In genomic region chr10:42862102-42862740, GRCm38 (mm10) we compare ENCODE assay signal across 8 mouse cellular contexts. TPM values are rescaled to one million over a fixed set of nuclear protein-coding genes. Genes with fewer than 3 reads are reported as not detected.
DNase-seq lines count a peak whose midpoint lies in the region; ATAC-seq and TF ChIP-seq lines count a peak whose summit lies in the region.

No protein-coding gene starts in this region.

- H3K9me3 ChIP-seq in midbrain, embryonic 14.5 days (ENCODE audit: control insufficient read depth, low read length): no peaks in the 10 kb centered on the region
- H3K9me3 ChIP-seq in midbrain, embryonic 10.5 days (replicated peaks): no peaks in the 10 kb centered on the region
- H3K9me3 ChIP-seq in embryonic facial prominence, embryonic 15.5 days (replicated peaks): no peaks in the 10 kb centered on the region
- no peaks in the 10 kb centered on the region for H3K9me3 ChIP-seq in kidney, postnatal 0 days (replicated peaks; ENCODE audit: low read length)

- 0 out of 2 replicates have a peak overlapping the region, but pooled peaks have one; percentile 10 for H3K4me3 ChIP-seq in midbrain, embryonic 14.5 days (replicated peaks; ENCODE audit: low read depth, low read length)
- H3K4me3 ChIP-seq in midbrain, embryonic 10.5 days: no peak overlapping the region
- H3K4me3 ChIP-seq in embryonic facial prominence, embryonic 15.5 days (replicated peaks): peak overlapping the region; percentile 27
- H3K4me3 ChIP-seq in kidney, postnatal 0 days (replicated peaks; ENCODE audit: low read depth, low read length): peak overlapping the region; percentile 30
- H3K4me3 ChIP-seq in macrophage (ENCODE audit: inconsistent target): peak overlapping the region; percentile 21

- H3K79me2 ChIP-seq in macrophage (ENCODE audit: inconsistent target): no peaks in the 10 kb centered on the region

- ATAC-seq in midbrain, embryonic 14.5 days (ENCODE audit: low FRiP score, low TSS enrichment): no peak
- no peak for ATAC-seq in embryonic facial prominence, embryonic 15.5 days (ENCODE audit: insufficient number of reproducible peaks, low FRiP score, low TSS enrichment, low read depth)
- ATAC-seq in kidney, postnatal 0 days (replicated peaks; ENCODE audit: low FRiP score, low read depth): no peak

- H3K9ac ChIP-seq in midbrain, embryonic 14.5 days (replicated peaks; ENCODE audit: low read length): no peak overlapping the region
- H3K9ac ChIP-seq in embryonic facial prominence, embryonic 15.5 days: no peak overlapping the region
- peak overlapping the region; percentile 37; the same call in 1 of the 2 replicates for H3K9ac ChIP-seq in kidney, postnatal 0 days (ENCODE audit: low read depth, low read length)

- peak; percentile 29 for DNase-seq in midbrain, embryonic 14.5 days
- no peak for DNase-seq in midbrain, embryonic 10.5 days (ENCODE audit: low spot score)
- peak; percentile 75 for DNase-seq in kidney, postnatal 0 days (ENCODE audit: low spot score)
- peak; percentile 50 for DNase-seq in testis, postnatal 10 days (ENCODE audit: low spot score)
- DNase-seq in cerebellum, adult 11-12 months: no peak
- DNase-seq in urinary bladder, postnatal 4 days (ENCODE audit: low spot score in 2 of 2): no peak

- peaks cover 49% of the 10 kb centered on the region for H3K4me1 ChIP-seq in midbrain, embryonic 14.5 days (ENCODE audit: control insufficient read depth, insufficient read depth, low read length)
- peaks cover 35% of the 10 kb centered on the region for H3K4me1 ChIP-seq in midbrain, embryonic 10.5 days
- H3K4me1 ChIP-seq in embryonic facial prominence, embryonic 15.5 days: peaks cover 34% of the 10 kb centered on the region
- H3K4me1 ChIP-seq in kidney, postnatal 0 days (replicated peaks; ENCODE audit: insufficient read depth, low read length): peaks cover 5% of the 10 kb centered on the region

- H3K27me3 ChIP-seq in midbrain, embryonic 14.5 days (ENCODE audit: control insufficient read depth, insufficient read depth, low read length): no peaks in the 10 kb centered on the region
- peaks cover 17% of the 10 kb centered on the region; the same call in 1 of the 2 replicates for H3K27me3 ChIP-seq in midbrain, embryonic 10.5 days (ENCODE audit: low read depth, poor library complexity, severe bottlenecking)
- no peaks in the 10 kb centered on the region for H3K27me3 ChIP-seq in embryonic facial prominence, embryonic 15.5 days
- no peaks in the 10 kb centered on the region for H3K27me3 ChIP-seq in kidney, postnatal 0 days (ENCODE audit: insufficient read depth, low read length)

- H3K4me2 ChIP-seq in midbrain, embryonic 14.5 days (ENCODE audit: low read length): peak overlapping the region; percentile 56
- H3K4me2 ChIP-seq in embryonic facial prominence, embryonic 15.5 days (replicated peaks): peak overlapping the region; percentile 27
- peak overlapping the region; percentile 64 for H3K4me2 ChIP-seq in kidney, postnatal 0 days (ENCODE audit: low read length)

- no peak for TF ChIP-seq CTCF in kidney, postnatal 0 days (IDR thresholded peaks at IDR 0.05; ENCODE audit: low read depth)

- H3K36me3 ChIP-seq in midbrain, embryonic 14.5 days (ENCODE audit: control insufficient read depth, insufficient read depth, low read length): no peaks in the 10 kb centered on the region
- H3K36me3 ChIP-seq in midbrain, embryonic 10.5 days: no peaks in the 10 kb centered on the region
- no peaks in the 10 kb centered on the region for H3K36me3 ChIP-seq in embryonic facial prominence, embryonic 15.5 days
- H3K36me3 ChIP-seq in kidney, postnatal 0 days (ENCODE audit: insufficient read depth, low read length): no peaks in the 10 kb centered on the region
- no peaks in the 10 kb centered on the region for H3K36me3 ChIP-seq in macrophage (ENCODE audit: inconsistent target)

- WGBS in midbrain, embryonic 14.5 days: 68% methylated on average over 13 of the region's 13 CpGs
- 83% methylated on average over 13 of the region's 13 CpGs for WGBS in midbrain, embryonic 10.5 days
- WGBS in embryonic facial prominence, embryonic 15.5 days: 40% methylated on average over 13 of the region's 13 CpGs
- WGBS in kidney, postnatal 0 days: 26% methylated on average over 13 of the region's 13 CpGs
- WGBS in macrophage (ENCODE audit: missing documents): 6% methylated on average over 13 of the region's 13 CpGs

- no peak overlapping the region for H3K27ac ChIP-seq in midbrain, embryonic 14.5 days (replicated peaks; ENCODE audit: low read depth, low read length)
- no peak overlapping the region for H3K27ac ChIP-seq in midbrain, embryonic 10.5 days (replicated peaks)
- no peak overlapping the region for H3K27ac ChIP-seq in embryonic facial prominence, embryonic 15.5 days (replicated peaks)
- H3K27ac ChIP-seq in kidney, postnatal 0 days: peak overlapping the region; percentile 58
- H3K27ac ChIP-seq in macrophage: no peak overlapping the region

RNA-seq across cellular contexts. Expression of gene Scml4, which starts 2.1 kb away (rescaled TPM):
- polyA plus RNA-seq in midbrain, embryonic 14.5 days (2014; fragmentation: Nextera tagmentation; extraction: Ambion mirVana): 12.8 and 18.2 TPM in 2 replicates
- polyA plus RNA-seq in midbrain, embryonic 10.5 days (2016; fragmentation: Nextera tagmentation; extraction: Ambion mirVana): 0.17 and 0.97 TPM in 2 replicates
- polyA plus RNA-seq in embryonic facial prominence, embryonic 15.5 days (2015; fragmentation: Nextera tagmentation; extraction: Ambion mirVana): 1.1 and 1.3 TPM in 2 replicates
- polyA plus RNA-seq in kidney, postnatal 0 days (2015; fragmentation: Nextera tagmentation; extraction: Ambion mirVana): 1.7 and 2.0 TPM in 2 replicates
- total RNA-seq in macrophage (2018; cell fraction: chromatin; rRNA removed): 1 to 10 TPM in 1 of 26 experiments, under 1 TPM in 5, not detected in 20; 0.29 to 2.5 (median 0.35) TPM
- under 1 TPM in 20 of 26 experiments, not detected in 6; 0.03 to 0.20 (median 0.07) TPM for total RNA-seq in macrophage (2018; cell fraction: cytosol; rRNA removed)
- total RNA-seq in macrophage (2018; cell fraction: nucleus; rRNA removed): under 1 TPM in 9 of 26 experiments, not detected in 17; 0.17 to 0.51 (median 0.24) TPM
- not detected in 3 replicates for polyA plus RNA-seq in macrophage (2018)

Comparison
In these comparisons a context has a peak if more than half of its experiments do, and no peak if none do; other contexts are left out.
1. DNase-seq: peak in midbrain, embryonic 14.5 days (single experiment), kidney, postnatal 0 days (single experiment) and testis, postnatal 10 days (single experiment); none in midbrain, embryonic 10.5 days (single experiment), cerebellum, adult 11-12 months (single experiment) and urinary bladder, postnatal 4 days (0 of 2).
2. Peak in every context shown above with its lines, with median percentiles within 50 percentile points of each other: H3K4me2 ChIP-seq.